Mouse (Mus musculus) embryo, embryonic 11 days (tissue): Measurements from ENCODE around the gene Dok7.

Experiments
- DNase-seq: peaks from one replicate; pipeline ENCODE4 v3.0.0-alpha.2; 2015

The Dok7 gene

DNA sequence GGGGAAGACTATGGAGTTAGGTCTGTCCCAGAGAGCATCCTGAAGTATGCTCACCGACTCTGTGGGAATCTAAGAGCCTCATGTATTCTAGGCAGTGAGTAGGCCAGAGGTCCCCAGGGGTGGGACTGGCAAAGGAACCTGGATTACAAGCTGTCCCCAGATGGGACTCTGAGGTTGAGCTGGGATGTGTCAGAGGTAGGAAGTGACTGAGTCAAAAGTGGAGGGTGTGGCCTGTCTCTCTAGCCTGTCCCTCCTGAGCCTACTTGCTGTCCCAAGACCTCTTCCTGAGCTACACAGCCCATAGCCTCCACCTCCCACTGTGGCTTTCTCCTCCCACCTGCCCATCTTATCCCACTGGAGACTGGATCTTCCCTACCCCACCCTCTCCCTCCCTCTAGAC, 1.6 kb downstream of the Dok7 start:
- DNase-seq = no peak

- DNase-seq = no peak
Measured at GRCm38 (mm10) chr5:35060098-35060497, 3.5 kb downstream of the Dok7 start.

DNA sequence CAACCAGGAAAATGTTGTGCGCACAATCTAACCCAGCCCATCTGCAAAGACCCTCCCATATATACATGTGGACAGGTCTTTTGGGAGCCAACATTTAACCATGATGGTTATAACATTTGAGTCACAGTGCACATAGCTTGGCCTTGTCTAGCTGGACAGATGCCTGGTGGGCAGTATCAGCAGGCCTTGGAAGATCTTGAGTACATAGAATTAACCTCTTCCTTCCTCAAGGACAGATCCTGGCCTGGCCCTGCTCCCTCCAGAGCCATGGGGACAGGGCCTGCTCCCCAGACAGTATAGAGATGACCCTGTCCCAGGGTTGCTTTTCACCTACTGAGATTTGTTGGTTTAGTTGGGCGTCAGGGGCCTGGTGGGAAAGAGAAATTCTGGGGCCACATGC, 13.3 kb downstream of the Dok7 start:
- no peak for DNase-seq

GRCm38 (mm10) chr5:35070314-35070713, 13.7 kb downstream of the Dok7 start:
- DNase-seq = no peak

DNA sequence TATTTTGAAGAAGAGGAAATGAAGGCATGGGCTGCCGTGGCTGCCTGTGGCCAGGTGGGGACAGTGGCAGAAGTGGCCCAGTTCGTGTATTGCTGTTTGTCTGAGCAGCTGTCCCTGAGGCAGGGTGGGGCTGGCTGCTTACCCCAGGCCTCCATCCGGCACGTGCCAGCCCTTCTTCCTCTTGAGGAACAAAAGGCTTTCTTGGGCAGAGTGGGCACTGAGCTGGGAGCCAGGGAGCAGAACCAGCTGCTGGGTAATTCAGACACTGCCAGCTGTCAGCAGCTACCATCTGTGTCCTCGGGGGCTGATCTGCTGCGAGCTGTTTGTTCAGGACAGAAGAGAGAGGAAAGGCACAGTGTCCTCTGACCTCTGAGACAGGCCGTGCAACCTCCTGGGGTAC, 14.4 kb downstream of the Dok7 start:
- no peak for DNase-seq

- no peak for DNase-seq
Measured at GRCm38 (mm10) chr5:35071855-35072254, 15.3 kb downstream of the Dok7 start.

DNA sequence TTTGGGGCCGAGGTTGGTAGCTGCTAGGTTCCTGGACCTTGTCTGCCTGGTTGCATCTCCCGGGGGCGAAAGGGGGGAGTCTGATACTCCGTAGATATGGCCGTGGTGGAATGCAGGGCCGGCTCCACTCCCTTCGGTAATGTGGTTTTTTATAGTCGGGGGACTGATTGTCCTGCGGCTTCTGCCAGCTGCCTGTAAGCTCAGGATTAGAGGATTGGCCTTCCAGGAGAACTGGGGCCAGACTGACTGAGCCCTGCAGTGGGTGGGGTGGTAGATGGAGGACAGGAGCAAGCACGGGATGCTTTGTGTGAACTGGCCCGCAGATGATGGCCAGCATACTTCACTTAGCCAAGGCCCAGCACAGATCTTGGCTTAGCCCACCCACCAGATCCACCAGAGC, 16.7 kb downstream of the Dok7 start:
- no peak for DNase-seq

GRCm38 (mm10) chr5:35073992-35074391, 17.4 kb downstream of the Dok7 start:
- DNase-seq = no peak

- no peak for DNase-seq
Measured at GRCm38 (mm10) chr5:35076369-35076768, 19.8 kb downstream of the Dok7 start.

GRCm38 (mm10) chr5:35079101-35079500, 22.5 kb downstream of the Dok7 start:
- no peak for DNase-seq

GRCm38 (mm10) chr5:35084913-35085312, 28.3 kb downstream of the Dok7 start:
- no peak for DNase-seq

DNA sequence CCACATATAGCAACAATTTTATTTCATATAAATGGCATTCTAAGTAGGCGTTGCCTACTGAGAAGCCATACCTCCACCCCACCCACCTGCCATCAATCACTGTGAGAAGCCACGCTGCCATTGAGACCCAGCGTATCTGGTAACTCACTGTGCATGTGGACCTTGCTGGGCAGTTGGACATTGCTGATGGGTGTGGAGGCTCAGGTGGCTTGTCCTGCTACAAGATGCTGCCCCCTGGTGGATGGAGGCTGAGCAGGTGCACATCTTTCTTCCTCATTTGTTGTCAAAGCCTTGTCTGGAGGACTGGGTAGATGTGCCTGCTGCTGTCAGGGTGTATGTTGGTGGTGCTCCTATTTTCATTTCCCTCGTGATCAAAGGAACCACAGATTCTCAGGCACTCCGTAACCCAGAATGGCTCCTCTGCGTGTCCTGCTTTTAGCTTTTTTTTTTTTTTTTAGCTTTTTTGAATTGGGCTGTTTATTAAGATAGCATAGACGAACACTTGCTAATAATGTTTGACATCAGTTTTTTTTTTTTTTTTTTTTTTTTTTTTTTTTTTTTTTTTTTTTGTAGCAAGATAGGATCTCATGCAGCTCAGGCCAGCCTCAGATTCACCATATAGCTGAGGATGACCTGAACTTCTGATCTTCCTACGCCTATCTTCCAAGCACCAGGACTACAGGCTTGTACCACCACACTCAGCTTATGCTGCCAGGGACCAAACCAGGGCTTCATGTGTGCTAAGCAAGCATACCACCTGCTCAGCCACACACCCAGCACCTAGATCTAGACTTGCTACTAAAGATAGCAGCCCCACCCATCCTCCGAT, 32.4 kb downstream of the Dok7 start:
- peak; percentile 74 for DNase-seq

DNA sequence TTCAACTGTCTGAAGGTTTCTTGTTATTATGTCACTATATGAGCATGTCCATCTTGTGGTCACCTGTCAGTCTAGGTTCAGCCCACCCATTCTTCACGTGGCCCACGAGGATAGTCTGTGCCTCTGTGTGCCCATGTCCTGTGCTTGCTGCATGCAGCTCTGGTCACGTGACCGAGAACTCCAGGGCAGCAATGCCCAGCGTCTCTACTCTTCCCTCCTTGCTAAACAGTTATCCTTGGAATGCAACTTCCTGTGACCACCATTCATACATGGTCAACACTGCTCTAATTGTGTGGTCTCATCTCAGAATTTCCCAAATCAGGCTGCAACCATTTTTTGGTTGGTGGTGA, 33.0 kb downstream of the Dok7 start:
- DNase-seq = no peak

DNA sequence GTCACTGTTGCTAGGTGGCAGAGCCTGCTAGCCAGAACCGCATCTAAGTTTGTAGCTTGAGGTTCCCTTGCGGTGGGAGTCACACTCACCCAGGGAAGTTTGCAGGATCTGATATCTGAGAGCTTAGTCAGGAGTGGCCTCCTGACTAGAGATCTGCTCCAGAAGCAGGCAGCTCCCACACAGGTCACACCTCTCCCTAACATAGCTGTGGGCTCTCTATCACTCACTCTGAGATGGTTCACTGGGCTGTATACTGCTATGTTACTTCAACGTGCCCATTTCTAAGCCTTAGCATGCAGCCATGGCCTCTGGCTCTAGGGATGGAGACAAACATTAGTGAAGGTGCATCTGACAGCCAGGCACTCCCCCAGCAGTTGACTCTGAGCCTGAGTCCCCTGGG, 35.1 kb downstream of the Dok7 start:
- DNase-seq = no peak

- no peak for DNase-seq
Measured at GRCm38 (mm10) chr5:35103086-35103485, 46.5 kb downstream of the Dok7 start.

DNA sequence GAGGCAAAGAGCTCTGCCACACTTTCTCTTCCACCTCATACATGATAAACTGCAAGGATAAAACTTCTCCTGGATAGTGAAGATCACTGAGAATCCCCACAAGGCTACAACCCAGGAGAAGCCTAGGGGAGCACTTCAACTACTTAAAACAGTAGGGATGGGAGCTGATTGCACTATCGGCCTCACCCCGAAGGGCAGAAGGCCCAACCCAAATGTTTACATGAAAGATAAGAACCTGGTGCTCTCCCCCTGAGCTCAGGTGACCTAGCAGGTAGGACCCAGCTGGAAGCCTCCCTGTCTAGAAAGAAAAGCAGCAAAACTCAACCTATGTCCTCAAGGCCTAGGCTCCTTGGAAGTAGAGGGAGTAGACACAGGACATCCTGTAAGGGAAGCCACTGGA, 47.0 kb downstream of the Dok7 start:
- no peak for DNase-seq

DNA sequence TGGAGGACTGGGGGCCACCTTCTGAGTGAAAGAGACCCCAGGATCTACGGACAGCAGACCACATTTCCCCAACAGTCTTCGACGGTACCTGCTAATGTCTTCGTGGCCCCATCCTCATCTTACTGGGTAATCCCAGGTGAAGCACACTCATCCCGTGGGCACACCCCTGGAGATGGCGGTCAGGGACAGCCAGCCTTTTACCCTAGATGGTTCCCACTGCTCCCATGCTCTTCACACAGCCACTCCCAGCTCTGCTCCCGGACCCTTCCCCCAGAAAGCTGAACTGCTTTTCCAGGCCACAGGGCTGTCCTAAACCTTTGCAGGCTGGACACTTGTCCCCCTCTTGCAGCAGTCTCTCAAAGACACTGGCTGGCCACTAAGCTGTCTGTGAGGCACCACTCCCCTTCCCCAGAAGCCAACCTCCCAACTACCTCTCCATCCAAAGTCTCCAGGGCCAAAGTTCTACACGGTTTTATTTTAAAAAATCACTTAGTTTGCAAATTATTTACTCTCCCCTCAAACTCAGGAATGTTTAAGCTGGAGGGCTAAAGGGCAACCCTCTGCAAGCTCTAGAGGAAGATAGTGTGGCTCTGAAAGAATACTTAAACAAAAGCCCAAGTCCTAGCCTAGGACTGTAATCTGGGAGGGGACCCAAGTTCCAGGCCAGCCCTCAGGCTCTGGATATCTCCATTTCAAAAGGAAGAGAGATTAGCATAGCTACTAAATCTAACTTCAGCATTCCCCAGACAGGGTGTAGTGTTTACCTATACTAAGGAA, 47.8 kb downstream of the Dok7 start:
- DNase-seq = no peak

DNA sequence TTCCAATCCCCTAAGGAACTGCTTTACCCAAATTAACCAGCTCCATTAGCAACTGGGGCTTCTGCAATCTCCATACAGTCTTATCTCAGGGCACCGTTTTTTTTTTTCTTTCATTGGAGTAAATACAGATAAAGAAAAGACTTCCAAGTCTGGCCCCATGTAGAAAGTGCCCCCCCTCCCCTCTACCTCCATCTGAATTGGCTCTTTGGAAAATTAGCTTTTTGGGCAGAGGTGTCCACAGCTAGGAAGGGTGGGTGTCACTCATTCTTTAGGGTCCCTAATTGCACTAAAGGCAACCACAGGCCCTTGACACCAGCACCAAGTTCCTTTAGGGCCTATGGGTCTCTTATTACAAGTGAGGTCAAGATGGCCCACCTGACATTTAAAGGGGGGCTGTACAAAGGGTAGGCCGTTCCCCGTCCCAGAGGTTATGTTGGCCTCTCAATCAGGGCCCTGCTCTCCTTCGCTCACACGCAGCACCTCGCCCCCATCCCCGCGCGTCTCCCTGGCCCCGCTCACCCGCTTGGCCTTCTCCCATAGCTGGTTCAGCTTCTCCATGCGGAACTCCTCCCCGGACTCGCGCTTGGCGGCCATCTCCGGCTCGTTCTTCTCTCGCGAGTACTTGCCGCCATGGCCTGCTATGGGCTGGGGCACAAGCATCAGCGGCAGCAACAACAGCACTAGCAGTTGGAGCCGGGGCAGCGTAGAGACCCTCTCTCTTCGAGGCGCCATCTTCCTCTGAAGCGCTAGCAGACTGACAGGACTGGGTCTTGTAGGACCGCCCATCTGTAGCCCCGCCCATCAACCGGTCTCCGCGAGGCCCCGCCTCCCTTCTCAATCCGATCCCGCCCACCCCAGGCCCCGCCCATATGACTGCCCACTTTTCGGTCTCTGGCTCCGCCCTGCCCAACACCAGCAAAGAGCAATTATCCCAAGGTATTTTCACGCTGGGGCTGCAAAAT, 48.7 kb downstream of the Dok7 start, which contains the start of gene Lrpap1:
Gene Lrpap1 (minus strand): TSS at position 807 of the 962 bp plus-strand sequence.
- DNase-seq = peak; percentile 94

DNA sequence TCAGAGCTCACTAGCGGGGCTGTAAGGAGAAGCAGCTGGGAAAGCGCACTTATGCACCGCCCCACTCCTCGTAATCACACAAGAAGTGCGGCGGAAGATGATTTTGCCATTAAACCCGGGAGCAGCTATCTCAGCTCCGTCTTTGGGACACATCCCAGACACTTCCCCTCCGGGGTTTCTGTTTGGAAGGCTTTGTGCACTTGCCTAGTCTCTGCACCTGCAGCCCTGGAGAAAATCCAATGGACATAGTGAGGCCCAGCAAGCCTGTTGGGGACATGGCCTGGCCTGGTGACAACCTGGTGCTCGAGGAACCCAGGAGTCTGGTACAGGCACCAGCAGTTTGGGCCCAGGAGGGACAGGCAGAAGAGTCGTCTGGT, 49.3 kb downstream of the Dok7 start:
- no peak for DNase-seq

DNA sequence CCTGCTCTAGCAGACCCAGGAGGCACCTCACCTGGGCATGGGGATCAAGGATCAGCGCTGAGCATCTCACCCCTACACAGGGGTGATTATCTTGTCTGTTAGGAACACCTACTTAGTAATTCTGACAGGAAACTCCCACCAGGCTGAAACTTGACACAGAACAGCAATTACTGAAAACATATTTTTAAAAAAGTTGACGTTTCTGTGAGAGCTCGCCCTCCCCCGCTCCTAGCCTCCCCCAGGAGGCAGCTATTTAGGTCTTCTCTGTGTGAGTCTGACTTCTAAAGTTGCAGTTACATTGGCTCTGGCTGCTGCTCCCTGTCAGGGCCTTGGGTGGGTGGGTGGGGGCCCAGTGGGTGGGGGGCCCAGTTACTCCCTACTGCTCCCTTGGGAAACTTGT, 55.9 kb downstream of the Dok7 start:
- DNase-seq = no peak

DNA sequence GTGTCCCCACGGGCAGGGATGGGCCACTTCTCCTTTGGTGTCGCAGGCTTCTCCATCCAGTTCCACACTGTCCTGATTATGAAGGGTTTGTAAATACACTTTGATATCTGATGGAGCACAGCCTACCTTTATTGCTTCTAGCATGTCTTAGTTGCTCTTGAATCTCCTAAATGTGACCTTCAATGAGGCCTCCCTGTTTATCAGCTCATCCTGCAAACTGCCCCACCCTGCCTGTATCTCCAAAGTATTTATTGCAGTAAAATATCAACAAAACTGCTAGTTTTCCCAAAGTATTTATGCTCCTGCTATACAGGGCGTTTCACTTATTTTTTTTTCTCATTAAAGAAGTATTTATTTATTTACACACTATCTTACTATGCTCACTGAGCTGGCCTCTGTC, 59.4 kb downstream of the Dok7 start:
- DNase-seq = no peak

DNA sequence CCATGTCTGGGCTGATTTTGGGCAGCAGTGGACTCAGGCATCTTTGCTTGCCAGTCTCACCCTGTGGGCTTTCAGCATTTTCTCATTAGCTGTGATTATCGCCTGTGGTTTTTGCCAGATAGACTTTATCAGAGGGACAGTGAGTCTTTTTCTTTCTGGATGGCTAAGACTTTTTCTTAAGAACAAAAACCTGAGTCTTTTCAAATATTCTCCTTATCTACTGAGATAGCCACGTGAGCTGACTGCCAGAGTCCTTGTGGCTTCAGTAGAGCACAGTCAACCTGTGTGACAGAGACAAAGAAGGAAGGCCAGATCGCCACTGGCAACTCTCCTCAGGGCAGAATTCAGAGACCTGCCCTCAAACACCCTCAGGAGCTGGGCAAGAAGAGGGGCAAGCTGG, 61.1 kb downstream of the Dok7 start:
- DNase-seq = no peak

- no peak for DNase-seq
Measured at GRCm38 (mm10) chr5:35118418-35118817, 61.9 kb downstream of the Dok7 start.
